Mouse (Mus musculus) bone marrow macrophage, adult 2 months (primary cell): ENCODE data around the gene Fcho1. TPM values are rescaled to one million over a fixed set of nuclear protein-coding genes. Genes with fewer than 3 reads are reported as not detected.

Source experiments
- H3K27ac ChIP-seq: 2 replicates; pipeline ENCODE4 v1.5.1; 2012; ENCODE audit warnings: low read depth, low read length; ENCODE audit not compliant: insufficient read depth
- H3K4me1 ChIP-seq: 2 replicates; pipeline ENCODE4 v1.6.1; 2012; ENCODE audit warnings: low read length; ENCODE audit not compliant: control insufficient read depth, insufficient read depth
- H3K4me3 ChIP-seq: 2 replicates; pipeline ENCODE4 v1.5.1; 2012; ENCODE audit warnings: mild to moderate bottlenecking, low read length, moderate library complexity; ENCODE audit not compliant: insufficient read depth
- CTCF ChIP-seq: IDR thresholded peaks from 2 replicates; pipeline ENCODE4 v1.5.1; 2012; ENCODE audit warnings: low read depth, mild to moderate bottlenecking, low read length, moderate library complexity
- POLR2A ChIP-seq: IDR thresholded peaks from 2 replicates; pipeline ENCODE4 v1.6.1; 2012; ENCODE audit warnings: mild to moderate bottlenecking, low read depth, low read length, borderline replicate concordance
- polyA plus RNA-seq: library from polyadenylated mRNA; stranded (reverse); fragments of >200 nt; gene quantifications from 2 replicates; pipeline ENCODE4 v1.2.4, GENCODE M21; 2012; ENCODE audit not compliant: missing spikeins, insufficient read depth, insufficient read length

Gene Fcho1
- polyA plus RNA-seq, 1 experiment = 7.2 TPM

- H3K4me3 ChIP-seq = no peak overlapping the region
- no peaks in the 10 kb centered on the region for H3K4me1 ChIP-seq
- H3K27ac ChIP-seq = no peak overlapping the region
- TF ChIP-seq CTCF (no peak), POLR2A (no peak)
Measured at GRCm38 (mm10) chr8:71685573-71685972, 39.9 kb downstream of the Fcho1 start.

DNA sequence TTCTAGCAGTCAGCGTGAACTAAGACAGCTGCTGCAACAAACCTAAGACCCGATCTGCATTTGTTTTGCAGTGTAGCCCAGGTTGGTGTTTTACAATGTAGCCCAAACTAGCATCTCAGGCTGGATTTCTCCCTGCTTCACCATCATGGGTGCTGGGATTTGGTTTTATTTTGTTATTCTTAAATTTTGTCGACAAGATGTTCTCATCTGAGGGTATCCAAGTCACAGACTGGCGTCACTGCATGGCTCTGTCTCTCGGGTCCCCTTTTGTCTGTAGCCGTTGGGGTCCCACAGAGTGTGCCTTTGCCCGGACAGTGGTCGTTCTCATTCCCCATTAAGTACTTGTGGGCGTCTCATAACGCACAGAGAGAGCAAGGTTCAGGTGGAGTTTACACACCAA, 40.8 kb downstream of the Fcho1 start:
- Histone ChIP-seq H3K4me1 (no peaks in the 10 kb centered on the region), H3K4me3 (no peak overlapping the region)
- TF ChIP-seq CTCF (no peak), POLR2A (no peak)

GRCm38 (mm10) chr8:71682832-71683231, 42.7 kb downstream of the Fcho1 start:
- TF ChIP-seq POLR2A (no peak), CTCF (no peak)
- H3K4me3 ChIP-seq = no peak overlapping the region

More for the DNA sequence above, 40.8 kb downstream of the Fcho1 start:
- H3K27ac ChIP-seq = no peak overlapping the region

DNA sequence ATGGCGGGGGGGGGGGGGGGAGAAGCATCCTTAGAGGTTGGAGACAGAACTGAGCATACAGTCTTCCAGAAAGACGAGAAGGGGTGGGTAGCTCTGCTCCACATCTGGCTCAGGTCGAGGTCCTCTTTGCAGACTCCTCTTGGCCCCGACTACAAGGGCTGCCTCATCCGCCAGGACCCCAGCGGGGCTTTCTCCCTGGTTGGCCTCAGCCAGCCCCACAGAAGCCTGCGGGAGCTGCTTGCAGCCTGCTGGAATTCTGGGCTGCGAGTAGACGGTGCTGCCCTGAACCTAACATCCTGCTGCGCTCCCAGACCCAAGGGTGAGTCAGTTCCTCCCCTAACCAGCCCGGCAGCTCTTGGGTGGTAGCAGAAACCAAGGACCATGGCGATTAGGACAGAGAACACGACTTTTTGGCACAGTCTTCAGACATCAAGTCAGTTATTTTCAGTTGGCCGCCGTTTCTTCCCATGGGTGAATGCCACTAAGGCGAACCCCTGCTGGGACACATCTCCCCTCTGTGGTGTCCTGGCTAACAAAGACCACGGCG, 44.1 kb downstream of the Fcho1 start:
- Histone ChIP-seq H3K4me3 (no peak overlapping the region), H3K4me1 (peaks cover 10% of the 10 kb centered on the region), H3K27ac (no peak overlapping the region)
- TF ChIP-seq CTCF (no peak), POLR2A (no peak)

More at GRCm38 (mm10) chr8:71682832-71683231, 42.7 kb downstream of the Fcho1 start:
- H3K4me1 ChIP-seq = peaks cover under 1% of the 10 kb centered on the region; the same call in 1 of the 2 replicates
- no peak overlapping the region for H3K27ac ChIP-seq

- Histone ChIP-seq H3K4me1 (peaks cover 14% of the 10 kb centered on the region), H3K27ac (no peak overlapping the region), H3K4me3 (no peak overlapping the region)
- TF ChIP-seq POLR2A = no peak
Measured at GRCm38 (mm10) chr8:71680471-71680870, 45.0 kb downstream of the Fcho1 start.

GRCm38 (mm10) chr8:71679550-71680168, 45.9 kb downstream of the Fcho1 start:
- Histone ChIP-seq H3K4me1 (peaks cover 15% of the 10 kb centered on the region), H3K4me3 (no peak overlapping the region), H3K27ac (no peak overlapping the region)
- no peak for TF ChIP-seq CTCF
- TF ChIP-seq POLR2A = no peak

- Histone ChIP-seq H3K27ac (no peak overlapping the region), H3K4me1 (peaks cover 15% of the 10 kb centered on the region), H3K4me3 (no peak overlapping the region)
- no peak for TF ChIP-seq CTCF
- TF ChIP-seq POLR2A = no peak
Measured at GRCm38 (mm10) chr8:71679116-71679515, 46.4 kb downstream of the Fcho1 start.

DNA sequence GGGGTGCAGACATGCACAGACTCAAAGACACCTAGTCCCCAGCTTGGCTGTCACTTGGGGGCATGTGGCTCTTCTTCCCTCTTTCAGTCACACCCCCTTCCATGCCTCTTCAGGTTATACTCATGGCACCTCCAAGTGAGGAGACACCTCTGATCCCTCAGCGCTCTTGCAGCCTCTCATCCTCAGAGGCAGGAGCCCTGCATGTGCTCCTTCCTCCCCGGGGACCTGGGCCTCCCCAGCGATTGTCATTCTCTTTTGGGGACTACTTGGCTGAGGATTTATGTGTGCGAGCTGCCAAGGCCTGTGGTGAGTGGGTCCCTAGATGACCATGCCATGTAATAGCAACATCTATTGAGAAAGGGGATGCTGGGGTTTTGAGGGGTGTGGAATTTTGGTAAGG, 47.3 kb downstream of the Fcho1 start:
- Histone ChIP-seq H3K4me1 (peaks cover 15% of the 10 kb centered on the region), H3K4me3 (no peak overlapping the region), H3K27ac (no peak overlapping the region)
- TF ChIP-seq CTCF = no peak
- no peak for TF ChIP-seq POLR2A

- no peak for TF ChIP-seq POLR2A
- TF ChIP-seq CTCF = no peak
- H3K4me3 ChIP-seq = no peak overlapping the region
- H3K4me1 ChIP-seq = peaks cover 15% of the 10 kb centered on the region
- no peak overlapping the region for H3K27ac ChIP-seq
Measured at GRCm38 (mm10) chr8:71677555-71677954, 48.0 kb downstream of the Fcho1 start.

DNA sequence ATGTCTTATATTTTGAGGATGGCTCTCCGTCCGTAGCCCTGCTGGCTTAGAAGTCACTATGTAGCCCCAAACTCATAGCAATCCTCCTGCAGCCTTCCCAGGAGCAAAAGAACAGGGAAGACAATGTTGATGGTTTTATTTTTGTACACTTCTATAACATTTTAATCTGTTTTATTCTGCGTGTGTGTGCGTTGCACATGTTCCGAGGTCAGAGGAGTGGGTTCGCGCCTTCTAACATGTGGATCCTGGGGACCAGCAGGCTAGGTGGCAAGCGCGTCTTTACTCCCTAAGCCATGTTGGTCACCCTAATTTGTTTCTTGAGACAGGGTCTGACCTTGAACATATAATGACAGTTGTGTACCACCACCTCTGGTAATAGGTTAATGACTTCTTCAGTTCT, 48.7 kb downstream of the Fcho1 start:
- Histone ChIP-seq H3K4me3 (peak overlapping the region; percentile 93), H3K4me1 (peaks cover 15% of the 10 kb centered on the region), H3K27ac (peak overlapping the region; percentile 65)
- TF ChIP-seq CTCF (no peak), POLR2A (no peak)
